Mouse (Mus musculus) myocyte (in vitro differentiated cells): Measurements from ENCODE around the gene Gm20388.

Experiments
- CEBPB ChIP-seq: IDR thresholded peaks from 2 replicates; pipeline ENCODE4 v1.6.1; 2011; ENCODE audit warnings: mild to moderate bottlenecking, moderate library complexity; ENCODE audit not compliant: poor library complexity, insufficient read depth, severe bottlenecking
- E2F4 ChIP-seq: IDR thresholded peaks from one replicate; pipeline ENCODE4 v1.6.1; 2011; ENCODE audit warnings: mild to moderate bottlenecking, control low read depth, moderate library complexity; ENCODE audit not compliant: insufficient read depth
- MAX ChIP-seq: IDR thresholded peaks from one replicate; pipeline ENCODE4 v1.6.1; 2011; ENCODE audit warnings: low read depth, mild to moderate bottlenecking, control low read depth
- POLR2A ChIP-seq: IDR thresholded peaks from one replicate; pipeline ENCODE4 v1.6.1; 2011; ENCODE audit warnings: low read depth, mild to moderate bottlenecking, control low read depth, moderate library complexity; ENCODE audit not compliant: insufficient read length
- TCF12 ChIP-seq: IDR thresholded peaks from one replicate; pipeline ENCODE4 v1.6.1; 2011; ENCODE audit warnings: mild to moderate bottlenecking, control low read depth; ENCODE audit not compliant: poor library complexity, insufficient read depth, severe bottlenecking

- no peak for TF ChIP-seq POLR2A
- no peak for TF ChIP-seq MAX
- no peak for TF ChIP-seq TCF12
- no peak for TF ChIP-seq CEBPB
- TF ChIP-seq E2F4, result no peak
Measured at GRCm38 (mm10) chr8:120034471-120034870, 123.8 kb downstream of the Gm20388 start.
